Mouse (Mus musculus) forebrain, embryonic 13.5 days (tissue): ENCODE measurements at regions not wholly inside any gene's neighbourhood (a gene's known extent, or its start where the extent isn't known, plus 50 kb on each side); places are given as distances from the start of the nearest gene placed in this dataset.

Experiments
- ATAC-seq: fragments of 200-750 bp; cut with Nextera tagmentation; 2 replicates; pipeline ENCODE4 v1.8.0; 2017
- H3K27ac ChIP-seq: fragments of 300-500 bp; sonication (generic); 2 replicates; pipeline ENCODE4 v1.5.1; 2015; ENCODE audit warnings: inconsistent platforms, mild to moderate bottlenecking, moderate library complexity
- H3K27me3 ChIP-seq: fragments of 300-500 bp; sonication (generic); 2 replicates; pipeline ENCODE4 v1.6.1; 2015; ENCODE audit warnings: mild to moderate bottlenecking, inconsistent platforms
- H3K36me3 ChIP-seq: fragments of 300-500 bp; sonication (generic); 2 replicates; pipeline ENCODE4 v1.6.1; 2015; ENCODE audit warnings: mild to moderate bottlenecking, inconsistent platforms; ENCODE audit not compliant: poor library complexity, severe bottlenecking
- H3K4me1 ChIP-seq: fragments of 300-500 bp; sonication (generic); 2 replicates; pipeline ENCODE4 v1.6.1; 2015; ENCODE audit warnings: inconsistent platforms
- H3K4me2 ChIP-seq: fragments of 300-500 bp; sonication (generic); 2 replicates; pipeline ENCODE4 v1.6.1; 2015; ENCODE audit warnings: inconsistent platforms, mild to moderate bottlenecking, moderate library complexity
- H3K4me3 ChIP-seq: fragments of 300-500 bp; sonication (generic); 2 replicates; pipeline ENCODE4 v1.5.1; 2015; ENCODE audit warnings: mild to moderate bottlenecking, inconsistent platforms
- H3K9ac ChIP-seq: fragments of 300-500 bp; sonication (generic); 2 replicates; pipeline ENCODE4 v1.6.1; 2015; ENCODE audit warnings: mild to moderate bottlenecking, inconsistent platforms
- H3K9me3 ChIP-seq: fragments of 300-500 bp; sonication (generic); replicated peaks from 2 replicates; pipeline ENCODE4 v1.6.1; 2016; ENCODE audit warnings: inconsistent platforms
- WGBS: fragments of 180-500 bp; shearing (Covaris S2); methylation state at CpG from one replicate; pipeline ENCODE4 v1.1.7; 2015; 5-methylcytosine and 5-hydroxymethylcytosine counted together

- Histone ChIP-seq H3K27me3 (no peaks in the 10 kb centered on the region), H3K4me2 (no peak overlapping the region), H3K9ac (no peak overlapping the region), H3K27ac (no peak overlapping the region), H3K36me3 (no peaks in the 10 kb centered on the region), H3K4me3 (no peak overlapping the region), H3K9me3 (no peaks in the 10 kb centered on the region), H3K4me1 (peaks cover 3% of the 10 kb centered on the region; the same call in 1 of the 2 replicates)
- ATAC-seq: peak; percentile 62
- WGBS: 98% methylated on average over 3 of the region's 3 CpGs
Observed at GRCm38 (mm10) chr2:50743785-50744258, 405.1 kb downstream of the Rnd3 start.

GRCm38 (mm10) chr2:50742421-50742820, 406.5 kb downstream of the Rnd3 start:
- 66% methylated on average over 2 of the region's 2 CpGs for WGBS
- Histone ChIP-seq H3K4me3 (no peak overlapping the region), H3K9me3 (no peaks in the 10 kb centered on the region), H3K27ac (no peak overlapping the region), H3K4me2 (no peak overlapping the region), H3K36me3 (no peaks in the 10 kb centered on the region), H3K27me3 (no peaks in the 10 kb centered on the region), H3K4me1 (peaks cover 11% of the 10 kb centered on the region; the same call in 1 of the 2 replicates), H3K9ac (no peak overlapping the region)
- ATAC-seq: no peak

- Histone ChIP-seq H3K36me3 (no peaks in the 10 kb centered on the region), H3K4me1 (peaks cover 11% of the 10 kb centered on the region; the same call in 1 of the 2 replicates), H3K4me2 (no peak overlapping the region), H3K27me3 (no peaks in the 10 kb centered on the region), H3K9me3 (no peaks in the 10 kb centered on the region), H3K9ac (no peak overlapping the region), H3K27ac (no peak overlapping the region), H3K4me3 (no peak overlapping the region)
- no peak for ATAC-seq
- WGBS: 57% methylated on average over 2 of the region's 2 CpGs
Observed at GRCm38 (mm10) chr2:50741337-50741736, 407.6 kb downstream of the Rnd3 start.

- Histone ChIP-seq H3K4me2 (no peak overlapping the region), H3K27me3 (no peaks in the 10 kb centered on the region), H3K4me1 (peaks cover 11% of the 10 kb centered on the region; the same call in 1 of the 2 replicates), H3K27ac (no peak overlapping the region), H3K9ac (no peak overlapping the region), H3K4me3 (no peak overlapping the region), H3K36me3 (no peaks in the 10 kb centered on the region), H3K9me3 (no peaks in the 10 kb centered on the region)
- WGBS: 69% methylated on average over 8 of the region's 8 CpGs
- ATAC-seq: no peak
Observed at GRCm38 (mm10) chr2:50739599-50739979, 409.3 kb downstream of the Rnd3 start.

GRCm38 (mm10) chr2:50738936-50739598, 409.8 kb downstream of the Rnd3 start:
- 0 out of 2 replicates have a peak, but pooled peaks have one; percentile 19 for ATAC-seq
- 51% methylated on average over 8 of the region's 8 CpGs for WGBS
- H3K9ac ChIP-seq: no peak overlapping the region
- H3K4me1 ChIP-seq: peaks cover 11% of the 10 kb centered on the region; the same call in 1 of the 2 replicates
- H3K36me3 ChIP-seq: no peaks in the 10 kb centered on the region
- H3K4me2 ChIP-seq: no peak overlapping the region
- no peak overlapping the region for H3K27ac ChIP-seq
- H3K27me3 ChIP-seq: no peaks in the 10 kb centered on the region
- H3K4me3 ChIP-seq: no peak overlapping the region
- H3K9me3 ChIP-seq: no peaks in the 10 kb centered on the region

GRCm38 (mm10) chr2:50737706-50738105, 411.2 kb downstream of the Rnd3 start:
- no peak overlapping the region for H3K4me2 ChIP-seq
- peaks cover 11% of the 10 kb centered on the region; the same call in 1 of the 2 replicates for H3K4me1 ChIP-seq
- no peaks in the 10 kb centered on the region for H3K9me3 ChIP-seq
- ATAC-seq: no peak
- H3K9ac ChIP-seq: no peak overlapping the region
- no peak overlapping the region for H3K27ac ChIP-seq
- no peaks in the 10 kb centered on the region for H3K27me3 ChIP-seq
- no peaks in the 10 kb centered on the region for H3K36me3 ChIP-seq
- no peak overlapping the region for H3K4me3 ChIP-seq
- WGBS: 71% methylated on average over 9 of the region's 9 CpGs

- Histone ChIP-seq H3K27me3 (no peaks in the 10 kb centered on the region), H3K27ac (no peak overlapping the region), H3K4me1 (peaks cover 11% of the 10 kb centered on the region; the same call in 1 of the 2 replicates), H3K9ac (no peak overlapping the region), H3K36me3 (no peaks in the 10 kb centered on the region), H3K4me3 (no peak overlapping the region), H3K9me3 (no peaks in the 10 kb centered on the region), H3K4me2 (no peak overlapping the region)
- 90% methylated on average over 11 of the region's 11 CpGs for WGBS
- no peak for ATAC-seq
Observed at GRCm38 (mm10) chr2:50735029-50735428, 413.9 kb downstream of the Rnd3 start.

- 93% methylated on average over 3 of the region's 3 CpGs for WGBS
- no peaks in the 10 kb centered on the region for H3K36me3 ChIP-seq
Observed at GRCm38 (mm10) chr2:50706652-50707051, 410.1 kb upstream of the Mmadhc start.

GRCm38 (mm10) chr2:50704297-50704696, 407.7 kb upstream of the Mmadhc start:
- ATAC-seq: no peak
- Histone ChIP-seq H3K9ac (no peak overlapping the region), H3K9me3 (no peaks in the 10 kb centered on the region), H3K4me1 (peaks cover 12% of the 10 kb centered on the region; the same call in 1 of the 2 replicates), H3K36me3 (no peaks in the 10 kb centered on the region), H3K27ac (no peak overlapping the region), H3K4me3 (no peak overlapping the region), H3K4me2 (no peak overlapping the region), H3K27me3 (no peaks in the 10 kb centered on the region)
- 90% methylated on average over 3 of the region's 3 CpGs for WGBS

More at GRCm38 (mm10) chr2:50706652-50707051, 410.1 kb upstream of the Mmadhc start:
- ATAC-seq: no peak
- Histone ChIP-seq H3K4me1 (peaks cover 9% of the 10 kb centered on the region; the same call in 1 of the 2 replicates), H3K4me3 (no peak overlapping the region), H3K9ac (no peak overlapping the region), H3K9me3 (no peaks in the 10 kb centered on the region), H3K4me2 (no peak overlapping the region), H3K27ac (no peak overlapping the region), H3K27me3 (no peaks in the 10 kb centered on the region)

GRCm38 (mm10) chr2:50702584-50703450, 406.2 kb upstream of the Mmadhc start:
- H3K36me3 ChIP-seq: no peaks in the 10 kb centered on the region
- H3K27ac ChIP-seq: no peak overlapping the region
- H3K27me3 ChIP-seq: no peaks in the 10 kb centered on the region
- H3K4me1 ChIP-seq: peaks cover 12% of the 10 kb centered on the region; the same call in 1 of the 2 replicates
- H3K4me3 ChIP-seq: no peak overlapping the region
- H3K4me2 ChIP-seq: no peak overlapping the region
- no peak for ATAC-seq
- no peak overlapping the region for H3K9ac ChIP-seq
- WGBS: 66% methylated on average over 15 of the region's 15 CpGs
- no peaks in the 10 kb centered on the region for H3K9me3 ChIP-seq

GRCm38 (mm10) chr2:50698841-50699240, 402.2 kb upstream of the Mmadhc start:
- Histone ChIP-seq H3K4me1 (peaks cover 26% of the 10 kb centered on the region), H3K4me2 (no peak overlapping the region), H3K27me3 (no peaks in the 10 kb centered on the region), H3K27ac (no peak overlapping the region), H3K9ac (no peak overlapping the region), H3K4me3 (no peak overlapping the region), H3K9me3 (no peaks in the 10 kb centered on the region), H3K36me3 (no peaks in the 10 kb centered on the region)
- WGBS: 86% methylated on average over 6 of the region's 6 CpGs
- no peak for ATAC-seq

- ATAC-seq: no peak
- no peaks in the 10 kb centered on the region for H3K27me3 ChIP-seq
- H3K4me2 ChIP-seq: no peak overlapping the region
- no peak overlapping the region for H3K9ac ChIP-seq
- H3K27ac ChIP-seq: no peak overlapping the region
- H3K9me3 ChIP-seq: no peaks in the 10 kb centered on the region
- no peaks in the 10 kb centered on the region for H3K36me3 ChIP-seq
- no peak overlapping the region for H3K4me3 ChIP-seq
- H3K4me1 ChIP-seq: peaks cover 26% of the 10 kb centered on the region
Observed at GRCm38 (mm10) chr2:50696575-50696974, 400.0 kb upstream of the Mmadhc start.
